Mouse (Mus musculus) midbrain, embryonic 16.5 days (tissue): ENCODE results near the gene Aldh9a1. TPM values are rescaled to one million over a fixed set of nuclear protein-coding genes. Genes with fewer than 3 reads are reported as not detected.
"Not testable (repeated sequence)": the region's sequence is repeated elsewhere in the genome, so short reads cannot be mapped to it uniquely, and the experiment has no call there.

Experiments
- ATAC-seq: fragments of 200-750 bp; cut with Nextera tagmentation; 2 replicates; pipeline ENCODE4 v1.8.0; 2017; ENCODE audit warnings: moderate TSS enrichment
- H3K27ac ChIP-seq: fragments of 300-500 bp; sonication (generic); 2 replicates; pipeline ENCODE4 v1.5.1; 2014; ENCODE audit warnings: mild to moderate bottlenecking, low read length, mixed read lengths
- H3K27me3 ChIP-seq: fragments of 300-500 bp; sonication (generic); 2 replicates; pipeline ENCODE4 v1.6.1; 2014; ENCODE audit warnings: low read depth, low read length, mixed read lengths; ENCODE audit not compliant: control insufficient read depth, insufficient read depth
- H3K36me3 ChIP-seq: fragments of 300-500 bp; sonication (generic); 2 replicates; pipeline ENCODE4 v1.6.1; 2014; ENCODE audit warnings: mild to moderate bottlenecking, low read length, moderate library complexity, mixed read lengths; ENCODE audit not compliant: control insufficient read depth, insufficient read depth
- H3K4me1 ChIP-seq: fragments of 300-500 bp; sonication (generic); 2 replicates; pipeline ENCODE4 v1.6.1; 2014; ENCODE audit warnings: mild to moderate bottlenecking, low read length, mixed read lengths; ENCODE audit not compliant: control insufficient read depth, insufficient read depth
- H3K4me2 ChIP-seq: fragments of 300-500 bp; sonication (generic); 2 replicates; pipeline ENCODE4 v1.6.1; 2014; ENCODE audit warnings: mild to moderate bottlenecking, low read length, mixed read lengths
- H3K4me3 ChIP-seq: fragments of 300-500 bp; sonication (generic); 2 replicates; pipeline ENCODE4 v1.5.1; 2014; ENCODE audit warnings: low read depth, mild to moderate bottlenecking, low read length, moderate library complexity, mixed read lengths
- H3K9ac ChIP-seq: fragments of 300-500 bp; sonication (generic); 2 replicates; pipeline ENCODE4 v1.6.1; 2014; ENCODE audit warnings: low read depth, low read length, mixed read lengths
- H3K9me3 ChIP-seq: fragments of 300-500 bp; sonication (generic); replicated peaks from 2 replicates; pipeline ENCODE4 v1.6.1; 2014; ENCODE audit warnings: mild to moderate bottlenecking, low read length, mixed read lengths; ENCODE audit not compliant: control insufficient read depth, poor library complexity, severe bottlenecking
- WGBS: fragments of 180-500 bp; shearing (Covaris S2); extraction: QIAGEN DNeasy Blood & Tissue Kit; methylation state at CpG from one replicate; pipeline ENCODE4 v1.1.7; 2014; 5-methylcytosine and 5-hydroxymethylcytosine counted together
- polyA plus RNA-seq: library from polyadenylated mRNA; unstranded; fragments of >200 nt; fragmentation: Nextera tagmentation; extraction: Ambion mirVana; gene quantifications from 2 replicates; pipeline ENCODE4 v1.2.1, GENCODE M21; 2015

The Aldh9a1 gene
- polyA plus RNA-seq, 1 experiment from 2014 or later, result 38.3 TPM

GRCm38 (mm10) chr1:167342831-167343230 is 7.0 kb upstream of the Aldh9a1 start:
- no peak overlapping the region for H3K4me2 ChIP-seq
- H3K9ac ChIP-seq, result no peak overlapping the region
- H3K27me3 ChIP-seq, result peaks cover 6% of the 10 kb centered on the region; the same call in 1 of the 2 replicates
- no peak for ATAC-seq
- H3K4me1 ChIP-seq, result no peaks in the 10 kb centered on the region
- no peaks in the 10 kb centered on the region for H3K36me3 ChIP-seq
- WGBS, result 93% methylated on average over 10 of the region's 10 CpGs
- H3K9me3 ChIP-seq, result no peaks in the 10 kb centered on the region
- no peak overlapping the region for H3K4me3 ChIP-seq
- H3K27ac ChIP-seq, result no peak overlapping the region

GRCm38 (mm10) chr1:167345994-167346520 is 3.7 kb upstream of the Aldh9a1 start:
- 93% methylated on average over 10 of the region's 10 CpGs for whole genome bisulfite sequencing
- H3K4me3 ChIP-seq, H3K4me1 ChIP-seq, H3K27me3 ChIP-seq, H3K36me3 ChIP-seq, H3K9me3 ChIP-seq, H3K9ac ChIP-seq, ATAC-seq, H3K4me2 ChIP-seq, H3K27ac ChIP-seq: not testable (repeated sequence)

- 62% methylated on average over 3 of the region's 3 CpGs for whole genome bisulfite sequencing
- H3K4me1 ChIP-seq, H3K27ac ChIP-seq, H3K9me3 ChIP-seq, ATAC-seq, H3K4me3 ChIP-seq, H3K36me3 ChIP-seq, H3K27me3 ChIP-seq, H3K4me2 ChIP-seq, H3K9ac ChIP-seq: not testable (repeated sequence)
Measured at GRCm38 (mm10) chr1:167349206-167349605, 585 bp upstream of the Aldh9a1 start.

- peak overlapping the region; percentile 88; the same call in 1 of the 2 replicates for H3K27ac ChIP-seq
- peaks cover 5% of the 10 kb centered on the region; the same call in 1 of the 2 replicates for H3K4me1 ChIP-seq
- peaks cover 10% of the 10 kb centered on the region for H3K36me3 ChIP-seq
- no peaks in the 10 kb centered on the region for H3K27me3 ChIP-seq
- H3K4me2 ChIP-seq, result peak overlapping the region; percentile 80
- no peak; the same call in 1 of the 2 replicates for ATAC-seq
- WGBS, result 32% methylated on average over 13 of the region's 13 CpGs
- no peaks in the 10 kb centered on the region for H3K9me3 ChIP-seq
- peak overlapping the region; percentile 58 for H3K4me3 ChIP-seq
- H3K9ac ChIP-seq, result peak overlapping the region; percentile 90
Measured at GRCm38 (mm10) chr1:167350597-167351415, 1.0 kb downstream of the Aldh9a1 start.

- 93% methylated on average over 14 of the region's 14 CpGs for WGBS
- H3K4me1 ChIP-seq, result peaks cover 5% of the 10 kb centered on the region; the same call in 1 of the 2 replicates
- no peak for ATAC-seq
- no peaks in the 10 kb centered on the region for H3K27me3 ChIP-seq
- no peak overlapping the region for H3K4me2 ChIP-seq
- peaks cover 17% of the 10 kb centered on the region for H3K36me3 ChIP-seq
- no peak overlapping the region for H3K4me3 ChIP-seq
- H3K9ac ChIP-seq, result no peak overlapping the region
- H3K9me3 ChIP-seq, result no peaks in the 10 kb centered on the region
- H3K27ac ChIP-seq, result no peak overlapping the region
Measured at GRCm38 (mm10) chr1:167352403-167352802, 2.6 kb downstream of the Aldh9a1 start.

GRCm38 (mm10) chr1:167357387-167357786 is 7.6 kb downstream of the Aldh9a1 start:
- Histone ChIP-seq H3K9me3 (no peaks in the 10 kb centered on the region), H3K4me1 (no peaks in the 10 kb centered on the region), H3K4me2 (no peak overlapping the region), H3K36me3 (peaks cover 26% of the 10 kb centered on the region), H3K27me3 (no peaks in the 10 kb centered on the region), H3K9ac (no peak overlapping the region), H3K4me3 (no peak overlapping the region), H3K27ac (no peak overlapping the region)
- no peak for ATAC-seq
- WGBS, result 92% methylated on average over 9 of the region's 9 CpGs

GRCm38 (mm10) chr1:167358731-167359130 is 8.9 kb downstream of the Aldh9a1 start:
- H3K9ac ChIP-seq, result no peak overlapping the region
- H3K27ac ChIP-seq, result no peak overlapping the region
- ATAC-seq, result no peak
- H3K36me3 ChIP-seq, result peaks cover 26% of the 10 kb centered on the region
- H3K4me3 ChIP-seq, result no peak overlapping the region
- H3K27me3 ChIP-seq, result no peaks in the 10 kb centered on the region
- H3K4me2 ChIP-seq, result no peak overlapping the region
- H3K9me3 ChIP-seq, result no peaks in the 10 kb centered on the region
- H3K4me1 ChIP-seq, result no peaks in the 10 kb centered on the region
- 86% methylated on average over 9 of the region's 9 CpGs for WGBS

- no peaks in the 10 kb centered on the region for H3K9me3 ChIP-seq
- H3K9ac ChIP-seq, result no peak overlapping the region
- ATAC-seq, result no peak
- peaks cover 20% of the 10 kb centered on the region for H3K36me3 ChIP-seq
- no peaks in the 10 kb centered on the region for H3K4me1 ChIP-seq
- no peaks in the 10 kb centered on the region for H3K27me3 ChIP-seq
- no peak overlapping the region for H3K27ac ChIP-seq
- no peak overlapping the region for H3K4me3 ChIP-seq
- H3K4me2 ChIP-seq, result no peak overlapping the region
- WGBS, result 57% methylated on average over 4 of the region's 4 CpGs
Measured at GRCm38 (mm10) chr1:167360268-167360667, 10.5 kb downstream of the Aldh9a1 start.

GRCm38 (mm10) chr1:167362819-167363218 is 13.0 kb downstream of the Aldh9a1 start:
- H3K27me3 ChIP-seq, result no peaks in the 10 kb centered on the region
- no peak for ATAC-seq

More at GRCm38 (mm10) chr1:167362819-167363218, 13.0 kb downstream of the Aldh9a1 start:
- whole genome bisulfite sequencing, result 80% methylated on average over 4 of the region's 4 CpGs
- H3K4me3 ChIP-seq, result no peak overlapping the region
- no peak overlapping the region for H3K9ac ChIP-seq
- H3K9me3 ChIP-seq, result no peaks in the 10 kb centered on the region
- peaks cover 17% of the 10 kb centered on the region; the same call in 1 of the 2 replicates for H3K36me3 ChIP-seq
- no peak overlapping the region for H3K4me2 ChIP-seq
- no peak overlapping the region for H3K27ac ChIP-seq
- H3K4me1 ChIP-seq, result no peaks in the 10 kb centered on the region
